Mouse (Mus musculus): ENCODE data around the gene Ska2. TPM values are rescaled to one million over a fixed set of nuclear protein-coding genes. Genes with fewer than 3 reads are reported as not detected.

The Ska2 gene
- total RNA-seq (2014; rRNA removed; ENCODE audit: low replicate concordance): 19.7 and 28.9 TPM in 2 replicates
- polyA plus RNA-seq (2015; fragmentation: Nextera tagmentation; extraction: Ambion mirVana): 25.8 and 25.9 TPM in 2 replicates

DNA sequence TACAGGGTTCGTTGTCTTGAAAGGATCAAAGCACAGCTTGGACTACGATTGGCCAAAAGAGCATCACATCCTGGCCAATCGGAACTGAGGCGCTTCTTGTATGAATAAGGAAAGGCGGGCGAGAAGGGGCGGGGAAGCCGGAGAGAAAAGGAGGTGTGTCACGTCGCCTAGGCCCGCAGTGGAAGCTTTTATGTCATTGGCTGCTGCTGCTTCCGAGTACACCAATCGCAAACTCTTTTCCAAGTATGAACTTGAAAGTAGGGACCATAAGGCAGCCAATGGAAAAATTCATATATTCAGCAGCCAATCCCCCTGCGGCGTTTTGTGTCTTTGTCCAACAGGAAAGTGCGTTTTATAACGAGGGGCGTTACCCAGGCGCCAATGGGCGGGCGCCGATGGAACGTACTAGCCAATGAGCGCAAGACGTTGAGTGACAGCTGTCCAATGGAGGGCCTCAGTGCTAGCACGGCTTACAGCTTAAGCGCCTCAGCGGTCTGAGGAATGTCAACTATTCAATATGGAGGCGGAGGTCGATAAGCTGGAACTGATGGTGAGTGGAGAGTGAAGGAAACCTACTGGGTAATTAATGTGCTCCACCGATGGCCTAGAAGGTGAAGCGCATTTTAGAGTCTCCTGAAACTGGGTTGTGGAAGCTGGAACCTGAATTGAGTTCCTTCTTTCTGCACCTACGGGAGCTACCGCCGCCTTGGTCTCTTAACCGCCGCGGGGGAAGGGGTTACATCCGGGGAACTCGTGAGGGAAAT lies at the start of gene Ska2:
Ska2 (plus strand) TSS at position 480 of the 764 bp plus-strand sequence.
- H3K9me3 ChIP-seq (replicated peaks; ENCODE audit: control insufficient read depth, low read length): no peaks in the 10 kb centered on the region
- under 1% methylated on average over 40 of the region's 40 CpGs for WGBS

DNA sequence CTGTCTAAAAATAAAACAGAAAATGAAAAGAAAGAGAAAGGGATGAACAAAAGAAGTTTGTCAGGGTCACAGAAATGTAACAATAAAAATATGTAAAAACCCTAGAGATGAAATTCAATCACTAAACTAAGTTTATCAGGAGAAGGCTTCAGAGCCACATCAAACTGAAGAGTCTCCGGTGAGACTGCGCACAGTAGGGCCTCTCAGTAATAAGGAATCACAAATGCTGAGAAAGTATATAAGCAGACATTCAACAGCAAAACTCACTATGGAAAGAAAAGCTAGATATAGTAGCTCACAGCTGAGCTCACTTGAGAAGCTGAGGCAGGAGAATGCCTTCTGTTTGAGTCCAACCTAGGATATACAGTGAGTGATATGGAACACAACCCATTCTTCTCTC lies 48.6 kb upstream of the Ska2 start:
- TF ChIP-seq EP300 (IDR thresholded peaks at IDR 0.05; ENCODE audit: low read depth) (no peak), CTCF (IDR thresholded peaks at IDR 0.05; ENCODE audit: low read depth) (no peak)
- H3K27ac ChIP-seq (ENCODE audit: low read depth): no peak overlapping the region
- ATAC-seq (ENCODE audit: insufficient read depth, low read depth) (no peak), DNase-seq (ENCODE audit: low spot score) (no peak)
- 99% methylated on average over 2 of the region's 2 CpGs for WGBS
- peaks cover 40% of the 10 kb centered on the region for H3K36me3 ChIP-seq (replicated peaks; ENCODE audit: control insufficient read depth, insufficient read depth, low read length)
- H3K4me1 ChIP-seq (ENCODE audit: control insufficient read depth, insufficient read depth): no peaks in the 10 kb centered on the region
- H3K9me3 ChIP-seq (replicated peaks; ENCODE audit: control insufficient read depth, low read length): no peaks in the 10 kb centered on the region
- no peaks in the 10 kb centered on the region for H3K27me3 ChIP-seq (ENCODE audit: control insufficient read depth, insufficient read depth, low read length)
- H3K9ac ChIP-seq (replicated peaks; ENCODE audit: low read depth, low read length): no peak overlapping the region
- H3K4me3 ChIP-seq (ENCODE audit: low read depth, low read length): no peak overlapping the region
- no peak overlapping the region for H3K4me2 ChIP-seq (ENCODE audit: low read depth, low read length)

More for the DNA sequence above, at the start of gene Ska2:
- Histone ChIP-seq H3K36me3 (replicated peaks; ENCODE audit: control insufficient read depth, insufficient read depth, low read length) (peaks cover 30% of the 10 kb centered on the region), H3K4me1 (ENCODE audit: control insufficient read depth, insufficient read depth) (no peaks in the 10 kb centered on the region; the same call in none of the 2 replicates), H3K9ac (replicated peaks; ENCODE audit: low read depth, low read length) (peak within 1 kb of the TSS; percentile 82), H3K27ac (ENCODE audit: low read depth) (peak within 1 kb of the TSS; percentile 95), H3K4me2 (ENCODE audit: low read depth, low read length) (peak within 1 kb of the TSS; percentile 82), H3K27me3 (ENCODE audit: control insufficient read depth, insufficient read depth, low read length) (no peaks in the 10 kb centered on the region), H3K4me3 (ENCODE audit: low read depth, low read length) (peak within 1 kb of the TSS; percentile 92)
- DNase-seq (ENCODE audit: low spot score): peak; percentile 100
- peak; percentile 97 for ATAC-seq (ENCODE audit: insufficient read depth, low read depth)
- TF ChIP-seq CTCF (IDR thresholded peaks at IDR 0.05; ENCODE audit: low read depth): no peak
- peak; percentile 100 for TF ChIP-seq EP300 (IDR thresholded peaks at IDR 0.05; ENCODE audit: low read depth)

DNA sequence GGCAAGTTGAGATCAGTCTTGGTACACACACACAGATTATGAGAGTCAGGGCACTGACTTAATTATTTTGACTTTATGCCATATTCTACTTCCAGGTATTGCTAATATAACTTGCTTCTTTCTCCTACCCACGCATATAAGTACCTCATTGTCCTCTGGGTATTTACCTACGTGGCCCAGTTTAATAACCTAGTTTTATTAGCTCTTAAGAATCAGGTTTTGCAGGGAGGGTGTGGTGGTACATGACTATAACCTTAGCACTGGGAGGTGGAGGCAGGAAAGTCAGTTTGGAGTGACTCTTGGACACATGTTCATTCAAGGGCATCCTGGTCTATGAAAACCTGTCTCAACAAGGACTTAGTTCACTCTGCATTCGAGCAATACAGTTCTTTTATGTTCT lies 46.9 kb upstream of the Ska2 start:
- no peak overlapping the region for H3K9ac ChIP-seq (replicated peaks; ENCODE audit: low read depth, low read length)
- no peak overlapping the region for H3K4me2 ChIP-seq (ENCODE audit: low read depth, low read length)
- no peak for TF ChIP-seq CTCF (IDR thresholded peaks at IDR 0.05; ENCODE audit: low read depth)
- TF ChIP-seq EP300 (IDR thresholded peaks at IDR 0.05; ENCODE audit: low read depth): no peak
- H3K4me3 ChIP-seq (ENCODE audit: low read depth, low read length): no peak overlapping the region
- no peaks in the 10 kb centered on the region for H3K9me3 ChIP-seq (replicated peaks; ENCODE audit: control insufficient read depth, low read length)
- H3K27me3 ChIP-seq (ENCODE audit: control insufficient read depth, insufficient read depth, low read length): no peaks in the 10 kb centered on the region
- 66% methylated on average over 3 of the region's 3 CpGs for WGBS
- no peak for ATAC-seq (ENCODE audit: insufficient read depth, low read depth)
- H3K4me1 ChIP-seq (ENCODE audit: control insufficient read depth, insufficient read depth): no peaks in the 10 kb centered on the region
- DNase-seq (ENCODE audit: low spot score): no peak
- no peak overlapping the region for H3K27ac ChIP-seq (ENCODE audit: low read depth)
- H3K36me3 ChIP-seq (replicated peaks; ENCODE audit: control insufficient read depth, insufficient read depth, low read length): peaks cover 27% of the 10 kb centered on the region

DNA sequence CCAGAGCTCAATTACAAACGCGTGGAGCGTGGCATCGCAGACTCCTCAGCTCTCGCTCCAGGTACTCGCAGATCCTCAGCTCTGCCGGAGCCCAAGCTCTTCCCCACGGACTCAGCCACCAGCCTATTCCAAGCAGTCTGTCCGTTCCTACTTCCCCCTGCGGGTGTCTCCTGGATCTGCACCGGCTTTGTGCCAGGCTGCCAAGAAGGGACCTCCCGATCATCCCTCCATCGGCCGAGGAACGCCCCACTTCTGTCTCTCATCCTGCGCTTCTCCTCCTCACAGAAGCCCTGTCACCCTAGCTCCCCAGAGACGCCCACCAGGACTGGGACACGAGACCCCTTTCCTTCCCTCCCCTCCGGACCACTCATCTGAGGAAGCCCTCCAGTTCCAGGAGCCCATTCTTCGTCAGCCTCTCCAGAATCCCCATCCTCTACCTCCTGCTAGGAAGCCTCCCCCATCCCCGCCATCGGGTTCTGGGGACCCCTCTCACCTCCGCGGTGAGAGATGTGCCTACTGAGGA lies 35.6 kb upstream of the Ska2 start:
- Histone ChIP-seq H3K4me1 (ENCODE audit: control insufficient read depth, insufficient read depth) (0 out of 2 replicates have a peak, but pooled peaks cover 8% of the 10 kb centered on the region), H3K27ac (ENCODE audit: low read depth) (peak overlapping the region; percentile 71), H3K36me3 (replicated peaks; ENCODE audit: control insufficient read depth, insufficient read depth, low read length) (peaks cover 19% of the 10 kb centered on the region), H3K27me3 (ENCODE audit: control insufficient read depth, insufficient read depth, low read length) (no peaks in the 10 kb centered on the region), H3K9ac (replicated peaks; ENCODE audit: low read depth, low read length) (peak overlapping the region; percentile 76), H3K9me3 (replicated peaks; ENCODE audit: control insufficient read depth, low read length) (no peaks in the 10 kb centered on the region), H3K4me3 (ENCODE audit: low read depth, low read length) (peak overlapping the region; percentile 80), H3K4me2 (ENCODE audit: low read depth, low read length) (peak overlapping the region; percentile 100)
- ATAC-seq (ENCODE audit: insufficient read depth, low read depth): peak; percentile 79
- peak; percentile 76 for DNase-seq (ENCODE audit: low spot score)
- under 1% methylated on average over 24 of the region's 24 CpGs for WGBS
- TF ChIP-seq CTCF (IDR thresholded peaks at IDR 0.05; ENCODE audit: low read depth) (peak; percentile 48), EP300 (IDR thresholded peaks at IDR 0.05; ENCODE audit: low read depth) (no peak)

DNA sequence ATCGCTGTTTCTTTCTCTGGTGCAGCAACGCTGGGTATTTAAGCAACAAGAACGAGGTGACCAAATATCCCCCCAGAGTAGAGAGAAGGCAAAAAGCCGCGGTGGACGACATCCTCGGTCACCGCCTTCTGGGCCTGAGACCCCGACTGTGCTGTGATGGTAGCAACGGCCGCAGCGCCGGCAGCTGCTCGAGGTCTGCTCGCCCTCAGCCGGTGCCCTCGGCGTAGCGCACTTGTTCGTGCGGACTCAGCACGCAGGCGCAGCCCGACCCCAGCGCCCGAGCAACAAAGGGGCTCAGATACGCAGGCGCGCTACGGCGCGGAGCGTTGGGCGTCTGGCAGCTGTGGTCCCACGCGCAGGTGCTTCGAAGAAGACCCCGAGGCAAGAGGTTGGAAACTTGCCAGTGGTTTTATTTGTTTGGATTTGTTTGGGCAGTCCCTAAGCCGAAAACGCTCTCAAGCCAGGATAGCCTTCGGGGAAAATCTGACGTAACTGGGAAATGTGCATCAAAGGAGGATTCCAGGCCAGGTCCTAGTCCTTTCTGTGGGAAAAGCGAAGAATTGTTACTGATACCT lies 35.1 kb upstream of the Ska2 start, which contains the start of gene Gdpd1:
Gdpd1 (minus strand) TSS at position 197 of the 575 bp plus-strand sequence.
- Histone ChIP-seq H3K4me1 (ENCODE audit: control insufficient read depth, insufficient read depth) (0 out of 2 replicates have a peak, but pooled peaks cover 8% of the 10 kb centered on the region), H3K36me3 (replicated peaks; ENCODE audit: control insufficient read depth, insufficient read depth, low read length) (peaks cover 19% of the 10 kb centered on the region), H3K27ac (ENCODE audit: low read depth) (peak within 1 kb of the TSS; percentile 71), H3K4me3 (ENCODE audit: low read depth, low read length) (peak within 1 kb of the TSS; percentile 80), H3K27me3 (ENCODE audit: control insufficient read depth, insufficient read depth, low read length) (no peaks in the 10 kb centered on the region), H3K4me2 (ENCODE audit: low read depth, low read length) (peak within 1 kb of the TSS; percentile 100), H3K9ac (replicated peaks; ENCODE audit: low read depth, low read length) (peak within 1 kb of the TSS; percentile 76), H3K9me3 (replicated peaks; ENCODE audit: control insufficient read depth, low read length) (no peaks in the 10 kb centered on the region)
- under 1% methylated on average over 43 of the region's 43 CpGs for WGBS
- DNase-seq (ENCODE audit: low spot score) (peak; percentile 92), ATAC-seq (ENCODE audit: insufficient read depth, low read depth) (peak; percentile 96)
- TF ChIP-seq EP300 (IDR thresholded peaks at IDR 0.05; ENCODE audit: low read depth): no peak
- TF ChIP-seq CTCF (IDR thresholded peaks at IDR 0.05; ENCODE audit: low read depth): 0 out of 2 replicates have a peak, but pooled peaks have one; percentile 16
